Mouse (Mus musculus) lung, embryonic 16.5 days (tissue): Measurements from ENCODE around the gene Kera. TPM values are rescaled to one million over a fixed set of nuclear protein-coding genes. Genes with fewer than 3 reads are reported as not detected.

Experiments
- ATAC-seq: fragments of 200-750 bp; cut with Nextera tagmentation; 2 replicates; pipeline ENCODE4 v1.8.0; 2017; ENCODE audit warnings: low read depth, mild to moderate bottlenecking, moderate library complexity
- H3K27ac ChIP-seq: fragments of 300-500 bp; sonication (generic); 2 replicates; pipeline ENCODE4 v1.5.1; 2014; ENCODE audit warnings: mild to moderate bottlenecking, control low read depth, low read length
- H3K27me3 ChIP-seq: fragments of 300-500 bp; sonication (generic); 2 replicates; pipeline ENCODE4 v1.6.1; 2014; ENCODE audit warnings: low read depth, low read length, mixed read lengths; ENCODE audit not compliant: control insufficient read depth, insufficient read depth
- H3K36me3 ChIP-seq: fragments of 300-500 bp; sonication (generic); 2 replicates; pipeline ENCODE4 v1.6.1; 2014; ENCODE audit warnings: low read length; ENCODE audit not compliant: control insufficient read depth, insufficient read depth
- H3K4me1 ChIP-seq: fragments of 300-500 bp; sonication (generic); replicated peaks from 2 replicates; pipeline ENCODE4 v1.6.1; 2014; ENCODE audit warnings: low read length, mixed read lengths; ENCODE audit not compliant: control insufficient read depth, insufficient read depth
- H3K4me2 ChIP-seq: fragments of 300-500 bp; sonication (generic); 2 replicates; pipeline ENCODE4 v1.6.1; 2014; ENCODE audit warnings: low read depth, low read length, control low read depth
- H3K4me3 ChIP-seq: fragments of 300-500 bp; sonication (generic); 2 replicates; pipeline ENCODE4 v1.5.1; 2014; ENCODE audit warnings: mild to moderate bottlenecking, low read length, control low read depth
- H3K9ac ChIP-seq: fragments of 300-500 bp; sonication (generic); 2 replicates; pipeline ENCODE4 v1.6.1; 2014; ENCODE audit warnings: low read length, control low read depth
- H3K9me3 ChIP-seq: fragments of 300-500 bp; sonication (generic); 2 replicates; pipeline ENCODE4 v1.6.1; 2016; ENCODE audit warnings: low read length; ENCODE audit not compliant: control insufficient read depth
- WGBS: fragments of 180-500 bp; shearing (Covaris S2); extraction: QIAGEN DNeasy Blood & Tissue Kit; methylation state at CpG from one replicate; pipeline ENCODE4 v1.1.7; 2014; 5-methylcytosine and 5-hydroxymethylcytosine counted together
- polyA plus RNA-seq: library from polyadenylated mRNA; unstranded; fragments of >200 nt; fragmentation: Nextera tagmentation; extraction: Ambion mirVana; gene quantifications from 2 replicates; pipeline ENCODE4 v1.2.1, GENCODE M21; 2015

Gene Kera
- polyA plus RNA-seq, 1 experiment from 2014 or later: 0.28 TPM

GRCm38 (mm10) chr10:97650334-97650733 is 43.7 kb downstream of the Kera start:
- Histone ChIP-seq H3K27me3 (no peaks in the 10 kb centered on the region), H3K9ac (no peak overlapping the region), H3K4me3 (no peak overlapping the region), H3K9me3 (no peaks in the 10 kb centered on the region), H3K4me1 (0 out of 2 replicates have a peak, but pooled peaks cover 2% of the 10 kb centered on the region), H3K4me2 (no peak overlapping the region), H3K27ac (no peak overlapping the region), H3K36me3 (no peaks in the 10 kb centered on the region)
- no peak for ATAC-seq
- 32% methylated on average over 2 of the region's 2 CpGs for WGBS

DNA sequence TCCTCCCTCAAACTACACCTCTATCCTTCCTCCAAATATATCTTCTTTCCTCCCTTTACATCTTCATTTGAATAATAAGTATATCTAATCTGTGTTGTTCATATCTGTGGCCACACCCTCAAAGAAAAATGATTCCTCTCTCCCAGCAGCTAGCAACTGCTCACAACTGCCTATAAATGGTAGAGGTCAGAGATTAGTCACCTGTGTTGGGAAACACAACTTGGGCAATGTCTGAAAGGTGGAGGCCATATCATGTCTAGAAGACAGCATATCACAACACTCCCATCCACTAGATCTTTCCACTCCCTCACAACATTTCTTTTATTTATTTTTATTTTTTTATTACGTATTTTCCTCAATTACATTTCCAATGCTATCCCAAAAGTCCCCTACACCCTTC is 52.8 kb downstream of the Kera start:
- no peak for ATAC-seq
- Histone ChIP-seq H3K9ac (no peak overlapping the region), H3K4me1 (no peaks in the 10 kb centered on the region), H3K27me3 (no peaks in the 10 kb centered on the region), H3K36me3 (no peaks in the 10 kb centered on the region), H3K27ac (no peak overlapping the region), H3K4me3 (no peak overlapping the region), H3K9me3 (no peaks in the 10 kb centered on the region), H3K4me2 (no peak overlapping the region)
- WGBS: 93% methylated on average over 1 of the region's 1 CpGs

Other genes starting within 250 kb of the Kera start
- 179 and 191 TPM in 2 replicates for gene Dcn, start 127.3 kb upstream of the Kera start, polyA plus RNA-seq
- gene Lum, start 41.8 kb upstream of the Kera start, polyA plus RNA-seq: 46.4 and 58.2 TPM in 2 replicates
- gene Epyc, start 37.2 kb downstream of the Kera start, polyA plus RNA-seq: 0.59 and 0.78 TPM in 2 replicates
- gene Ccer1, start 86.2 kb downstream of the Kera start, polyA plus RNA-seq: not detected in 2 replicates
- not detected in 2 replicates for gene C030005K15Rik, start 119.9 kb downstream of the Kera start, polyA plus RNA-seq